Mouse (Mus musculus) naive thymus-derived CD4-positive, alpha-beta T cell, adult 2 months (primary cell): ENCODE measurements around the gene Gria4.
"Not testable (repeated sequence)": the region's sequence is repeated elsewhere in the genome, so short reads cannot be mapped to it uniquely, and the experiment has no call there.

ENCODE experiments used
- DNase-seq: peaks from one replicate; pipeline ENCODE4 v3.0.0-alpha.2; 2011; ENCODE audit warnings: low read depth

The Gria4 gene

GRCm38 (mm10) chr9:4795544-4796288 is at the start of gene Gria4:
Gene Gria4, minus strand, starts transcription at chr9:4796234.
- DNase-seq: no peak

- not testable (repeated sequence) for DNase-seq
Observed at GRCm38 (mm10) chr9:4810941-4811340, 14.9 kb upstream of the Gria4 start.

- no peak for DNase-seq
Observed at GRCm38 (mm10) chr9:4803151-4803755, 7.2 kb upstream of the Gria4 start.

GRCm38 (mm10) chr9:4797396-4797795 is 1.4 kb upstream of the Gria4 start:
- DNase-seq: no peak

GRCm38 (mm10) chr9:4796289-4796645 is 233 bp upstream of the Gria4 start:
- DNase-seq: no peak

GRCm38 (mm10) chr9:4795075-4795474 is 959 bp downstream of the Gria4 start:
- no peak for DNase-seq

- DNase-seq: no peak
Observed at GRCm38 (mm10) chr9:4794411-4794810, 1.6 kb downstream of the Gria4 start.

- not testable (repeated sequence) for DNase-seq
Observed at GRCm38 (mm10) chr9:4749407-4749806, 46.6 kb downstream of the Gria4 start.

GRCm38 (mm10) chr9:4714086-4714485 is 81.9 kb downstream of the Gria4 start:
- DNase-seq: no peak

- no peak for DNase-seq
Observed at GRCm38 (mm10) chr9:4712367-4712766, 83.7 kb downstream of the Gria4 start.

GRCm38 (mm10) chr9:4687149-4687548 is 108.9 kb downstream of the Gria4 start:
- no peak for DNase-seq

- no peak for DNase-seq
Observed at GRCm38 (mm10) chr9:4680244-4680643, 115.8 kb downstream of the Gria4 start.

GRCm38 (mm10) chr9:4679099-4679498 is 116.9 kb downstream of the Gria4 start:
- no peak for DNase-seq

GRCm38 (mm10) chr9:4665691-4666090 is 130.3 kb downstream of the Gria4 start:
- no peak for DNase-seq

GRCm38 (mm10) chr9:4662421-4662820 is 133.6 kb downstream of the Gria4 start:
- DNase-seq: no peak

- no peak for DNase-seq
Observed at GRCm38 (mm10) chr9:4658951-4659350, 137.1 kb downstream of the Gria4 start.

- no peak for DNase-seq
Observed at GRCm38 (mm10) chr9:4654333-4654732, 141.7 kb downstream of the Gria4 start.

- no peak for DNase-seq
Observed at GRCm38 (mm10) chr9:4639192-4639900, 156.7 kb downstream of the Gria4 start.

- DNase-seq: no peak
Observed at GRCm38 (mm10) chr9:4631910-4632309, 164.1 kb downstream of the Gria4 start.

- no peak for DNase-seq
Observed at GRCm38 (mm10) chr9:4615286-4615685, 180.7 kb downstream of the Gria4 start.

GRCm38 (mm10) chr9:4605354-4605753 is 190.7 kb downstream of the Gria4 start:
- no peak for DNase-seq

- DNase-seq: no peak
Observed at GRCm38 (mm10) chr9:4604236-4604635, 191.8 kb downstream of the Gria4 start.

GRCm38 (mm10) chr9:4601788-4602187 is 194.2 kb downstream of the Gria4 start:
- DNase-seq: no peak
